Mouse (Mus musculus) hindbrain, embryonic 13.5 days (tissue): ENCODE measurements around the gene Mterf2. TPM values are rescaled to one million over a fixed set of nuclear protein-coding genes. Genes with fewer than 3 reads are reported as not detected.

Experiments used
- ATAC-seq: fragments of 200-750 bp; cut with Nextera tagmentation; 2 replicates; pipeline ENCODE4 v1.8.0; 2017; ENCODE audit warnings: moderate TSS enrichment; ENCODE audit not compliant: low FRiP score
- H3K27ac ChIP-seq: fragments of 300-500 bp; sonication (generic); 2 replicates; pipeline ENCODE4 v1.5.1; 2015; ENCODE audit warnings: inconsistent platforms, mild to moderate bottlenecking, moderate library complexity
- H3K27me3 ChIP-seq: fragments of 300-500 bp; sonication (generic); 2 replicates; pipeline ENCODE4 v1.6.1; 2015; ENCODE audit warnings: mild to moderate bottlenecking, inconsistent platforms
- H3K36me3 ChIP-seq: fragments of 300-500 bp; sonication (generic); 2 replicates; pipeline ENCODE4 v1.6.1; 2015; ENCODE audit warnings: mild to moderate bottlenecking, inconsistent platforms
- H3K4me1 ChIP-seq: fragments of 300-500 bp; sonication (generic); replicated peaks from 2 replicates; pipeline ENCODE4 v1.6.1; 2015; ENCODE audit warnings: inconsistent platforms
- H3K4me2 ChIP-seq: fragments of 300-500 bp; sonication (generic); 2 replicates; pipeline ENCODE4 v1.6.1; 2015; ENCODE audit warnings: inconsistent platforms, mild to moderate bottlenecking, moderate library complexity
- H3K4me3 ChIP-seq: fragments of 300-500 bp; sonication (generic); 2 replicates; pipeline ENCODE4 v1.5.1; 2015; ENCODE audit warnings: mild to moderate bottlenecking, inconsistent platforms
- H3K9ac ChIP-seq: fragments of 300-500 bp; sonication (generic); 2 replicates; pipeline ENCODE4 v1.6.1; 2015; ENCODE audit warnings: mild to moderate bottlenecking, inconsistent platforms
- H3K9me3 ChIP-seq: fragments of 300-500 bp; sonication (generic); 2 replicates; pipeline ENCODE4 v1.6.1; 2016; ENCODE audit warnings: inconsistent platforms
- WGBS: fragments of 180-500 bp; shearing (Covaris S2); methylation state at CpG from one replicate; pipeline ENCODE4 v1.1.7; 2015; 5-methylcytosine and 5-hydroxymethylcytosine counted together
- polyA plus RNA-seq: library from polyadenylated mRNA; unstranded; fragments of >200 nt; fragmentation: Nextera tagmentation; extraction: Ambion mirVana; gene quantifications from 2 replicates; pipeline ENCODE4 v1.2.1, GENCODE M21; 2015

Gene Mterf2
- polyA plus RNA-seq = 34.3 and 38.5 TPM in 2 replicates

DNA sequence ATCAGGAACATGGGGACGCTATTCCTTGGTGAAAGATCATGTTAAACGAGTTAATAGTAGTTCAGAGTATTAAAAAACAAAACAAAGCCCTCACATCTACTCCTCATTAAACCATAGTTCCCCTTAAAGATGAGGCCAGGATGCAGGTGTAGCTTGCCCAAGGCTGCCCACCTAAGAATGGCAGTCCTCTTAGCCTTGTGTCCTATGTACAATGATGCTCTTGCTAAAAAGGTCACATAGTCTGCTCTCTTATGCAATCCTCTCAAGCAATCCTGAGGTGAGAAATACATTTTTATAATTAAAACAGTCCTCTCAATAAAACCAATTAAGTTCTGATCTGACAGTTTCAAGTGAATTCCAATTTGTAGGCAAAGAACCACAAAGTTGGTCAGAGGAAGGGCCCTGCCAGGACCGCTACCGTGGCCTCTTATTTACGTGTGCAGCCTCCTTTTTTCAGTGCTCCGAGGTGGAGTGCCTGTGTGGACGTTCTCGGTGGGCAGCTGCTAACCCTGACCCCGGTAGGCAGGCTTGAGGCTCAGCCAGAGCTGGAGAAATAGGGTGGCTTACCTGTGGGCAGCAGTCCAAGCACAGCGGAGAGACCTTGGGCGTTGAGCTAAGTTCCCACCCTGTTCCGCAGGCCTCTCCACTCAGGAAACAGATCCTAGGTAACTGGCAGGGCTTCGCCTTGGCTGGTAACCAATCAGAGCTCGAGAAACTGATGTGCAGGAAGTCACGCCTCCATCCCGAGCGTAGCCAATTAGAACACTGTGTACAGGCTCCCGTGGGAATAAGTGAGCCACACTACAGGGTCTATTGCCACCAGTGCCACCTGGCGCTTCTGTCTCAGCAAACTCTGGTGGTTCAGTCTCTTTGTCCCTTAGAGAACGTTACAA lies at the start of gene Mterf2:
Gene Mterf2 (minus strand): TSS at position 633 of the 893 bp plus-strand sequence.
- WGBS = 9% methylated on average over 20 of the region's 20 CpGs
- peaks cover 20% of the 10 kb centered on the region for H3K4me1 ChIP-seq
- H3K36me3 ChIP-seq = peaks cover 22% of the 10 kb centered on the region
- no peaks in the 10 kb centered on the region for H3K9me3 ChIP-seq
- peak within 1 kb of the TSS; percentile 76 for H3K4me2 ChIP-seq
- peak; percentile 100 for ATAC-seq
- peak within 1 kb of the TSS; percentile 68 for H3K4me3 ChIP-seq
- no peaks in the 10 kb centered on the region for H3K27me3 ChIP-seq
- peak within 1 kb of the TSS; percentile 69 for H3K27ac ChIP-seq
- H3K9ac ChIP-seq = peak within 1 kb of the TSS; percentile 81

DNA sequence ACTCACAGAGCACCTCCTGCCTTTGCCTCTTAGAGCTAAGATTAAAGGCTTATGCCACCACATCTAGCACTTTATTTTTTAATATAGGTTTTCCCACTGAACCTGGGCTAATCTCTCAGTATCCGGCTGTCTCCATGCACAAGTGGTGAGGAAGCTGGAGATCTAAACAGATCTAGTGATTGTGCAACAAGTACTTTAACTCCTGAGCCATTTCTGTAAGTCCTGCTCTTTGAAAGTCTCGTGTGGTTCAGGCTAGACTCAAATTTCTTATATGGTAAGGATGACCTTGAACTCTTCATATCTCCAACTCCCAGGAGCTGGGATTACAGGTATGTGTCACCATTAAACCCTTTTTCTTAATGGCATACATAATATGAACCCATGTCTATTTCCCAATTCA lies 48.8 kb upstream of the Mterf2 start:
- no peaks in the 10 kb centered on the region for H3K27me3 ChIP-seq
- H3K36me3 ChIP-seq = no peaks in the 10 kb centered on the region
- H3K9ac ChIP-seq = no peak overlapping the region
- no peaks in the 10 kb centered on the region for H3K9me3 ChIP-seq
- H3K4me2 ChIP-seq = no peak overlapping the region
- ATAC-seq = no peak
- WGBS = 75% methylated on average over 2 of the region's 2 CpGs
- H3K4me3 ChIP-seq = no peak overlapping the region
- H3K4me1 ChIP-seq = no peaks in the 10 kb centered on the region
- H3K27ac ChIP-seq = no peak overlapping the region

DNA sequence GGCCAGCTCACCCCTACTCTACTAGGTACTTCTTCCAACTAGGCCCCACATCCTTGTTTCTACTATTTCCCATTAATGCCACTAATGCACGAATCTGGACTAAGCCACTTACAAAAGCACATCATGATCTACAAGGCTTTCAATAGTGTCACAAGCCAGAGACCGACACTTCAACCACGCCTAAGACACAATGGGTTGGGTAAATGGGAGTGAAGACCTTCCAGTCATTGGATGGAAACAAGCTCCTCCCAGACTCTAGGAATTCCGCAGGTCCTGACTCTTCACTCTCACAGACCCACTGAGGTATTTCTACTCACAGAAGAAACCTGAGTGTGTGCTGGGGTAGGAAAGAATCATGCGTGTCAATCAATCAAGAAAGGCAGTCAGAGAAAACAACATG lies 37.5 kb upstream of the Mterf2 start:
- Histone ChIP-seq H3K4me1 (no peaks in the 10 kb centered on the region), H3K36me3 (no peaks in the 10 kb centered on the region), H3K9ac (no peak overlapping the region), H3K27me3 (no peaks in the 10 kb centered on the region), H3K27ac (no peak overlapping the region), H3K9me3 (no peaks in the 10 kb centered on the region), H3K4me3 (no peak overlapping the region), H3K4me2 (no peak overlapping the region)
- no peak for ATAC-seq
- WGBS = 88% methylated on average over 5 of the region's 5 CpGs

DNA sequence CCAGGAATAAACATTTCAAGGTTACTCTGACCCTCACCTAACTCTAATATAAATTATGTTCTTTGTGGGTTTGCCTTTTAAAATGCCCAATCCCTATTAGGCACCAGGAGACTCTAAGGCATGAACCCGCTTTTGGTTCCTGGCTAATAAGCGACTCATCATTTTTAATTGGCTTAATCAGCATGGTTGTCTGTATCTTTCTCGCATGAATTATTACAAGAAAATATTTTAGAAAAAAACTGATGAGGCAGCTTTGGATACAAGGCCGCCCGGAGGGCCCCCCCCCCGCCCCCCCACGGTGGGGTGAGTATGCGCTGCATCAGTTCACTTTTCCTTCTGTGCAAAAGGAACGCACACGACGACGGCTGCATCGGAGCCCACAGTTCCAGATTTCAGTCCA lies 37.0 kb upstream of the Mterf2 start:
- H3K9ac ChIP-seq = no peak overlapping the region
- no peak for ATAC-seq
- H3K4me3 ChIP-seq = no peak overlapping the region
- no peak overlapping the region for H3K27ac ChIP-seq
- 89% methylated on average over 13 of the region's 13 CpGs for WGBS
- H3K9me3 ChIP-seq = no peaks in the 10 kb centered on the region
- H3K27me3 ChIP-seq = no peaks in the 10 kb centered on the region
- H3K4me2 ChIP-seq = no peak overlapping the region
- H3K36me3 ChIP-seq = no peaks in the 10 kb centered on the region
- H3K4me1 ChIP-seq = no peaks in the 10 kb centered on the region

DNA sequence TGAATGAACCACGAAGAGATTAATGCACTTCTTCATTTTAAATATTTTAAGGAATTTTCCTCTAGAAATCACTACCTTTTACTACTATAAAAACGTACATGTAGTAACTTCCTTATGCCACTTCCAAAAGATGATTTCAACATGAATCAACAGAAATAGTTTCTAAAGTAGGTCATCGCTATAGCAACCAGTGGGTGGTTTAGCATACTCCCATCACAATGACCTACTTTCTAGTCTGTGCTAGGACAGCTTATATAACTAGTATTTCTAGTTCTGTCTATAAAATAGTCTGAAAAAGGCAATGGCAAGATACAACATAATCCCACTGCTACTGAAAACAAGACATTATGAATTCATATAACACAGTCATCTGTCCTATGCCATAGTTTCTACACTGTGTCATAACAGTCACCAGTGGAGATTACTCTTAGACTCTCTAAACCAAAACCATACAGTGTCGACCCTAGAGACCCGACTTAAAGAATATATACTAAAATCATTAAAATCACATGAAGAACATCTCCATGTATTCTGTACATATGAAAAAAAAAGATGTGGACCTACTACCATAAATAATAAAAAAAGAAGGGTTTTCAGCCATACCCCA lies 34.0 kb upstream of the Mterf2 start:
- H3K27ac ChIP-seq = no peak overlapping the region
- no peaks in the 10 kb centered on the region for H3K9me3 ChIP-seq
- H3K36me3 ChIP-seq = no peaks in the 10 kb centered on the region
- H3K4me3 ChIP-seq = no peak overlapping the region
- no peak overlapping the region for H3K4me2 ChIP-seq
- 70% methylated on average over 5 of the region's 5 CpGs for WGBS
- no peaks in the 10 kb centered on the region for H3K4me1 ChIP-seq
- ATAC-seq = no peak
- no peaks in the 10 kb centered on the region for H3K27me3 ChIP-seq
- H3K9ac ChIP-seq = no peak overlapping the region

DNA sequence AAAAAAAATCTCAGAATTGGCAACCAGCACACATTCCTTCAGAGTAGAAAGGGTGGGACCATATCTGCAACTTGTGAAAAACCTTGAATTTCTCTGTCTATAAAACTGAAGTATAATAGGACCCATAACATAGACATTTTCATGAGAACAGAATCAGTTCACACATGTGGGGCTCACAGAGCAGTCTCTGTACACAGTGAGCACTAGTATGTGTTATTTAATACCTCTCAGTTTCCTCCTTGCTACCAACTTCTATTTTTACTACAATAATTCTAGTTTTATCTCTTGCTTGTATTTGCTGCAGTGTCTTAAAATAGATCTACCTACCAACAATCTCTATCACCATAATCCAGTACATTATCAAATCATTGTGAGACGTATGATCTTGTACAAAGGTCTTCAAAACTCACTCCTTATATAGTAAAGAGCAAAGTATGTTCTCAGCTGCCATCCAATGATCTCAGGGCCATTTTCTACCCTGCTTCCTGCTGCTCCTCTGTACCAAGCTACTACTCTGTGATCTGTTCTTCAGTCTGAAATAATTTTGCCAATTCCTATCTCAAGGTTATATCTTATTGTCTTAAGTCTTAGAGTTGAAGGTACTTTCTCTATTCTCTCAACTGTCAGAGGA lies 32.3 kb upstream of the Mterf2 start:
- Histone ChIP-seq H3K27me3 (no peaks in the 10 kb centered on the region), H3K4me1 (no peaks in the 10 kb centered on the region), H3K4me3 (no peak overlapping the region), H3K36me3 (no peaks in the 10 kb centered on the region), H3K27ac (no peak overlapping the region), H3K4me2 (no peak overlapping the region), H3K9ac (no peak overlapping the region), H3K9me3 (no peaks in the 10 kb centered on the region)
- 96% methylated on average over 1 of the region's 1 CpGs for WGBS
- no peak for ATAC-seq

DNA sequence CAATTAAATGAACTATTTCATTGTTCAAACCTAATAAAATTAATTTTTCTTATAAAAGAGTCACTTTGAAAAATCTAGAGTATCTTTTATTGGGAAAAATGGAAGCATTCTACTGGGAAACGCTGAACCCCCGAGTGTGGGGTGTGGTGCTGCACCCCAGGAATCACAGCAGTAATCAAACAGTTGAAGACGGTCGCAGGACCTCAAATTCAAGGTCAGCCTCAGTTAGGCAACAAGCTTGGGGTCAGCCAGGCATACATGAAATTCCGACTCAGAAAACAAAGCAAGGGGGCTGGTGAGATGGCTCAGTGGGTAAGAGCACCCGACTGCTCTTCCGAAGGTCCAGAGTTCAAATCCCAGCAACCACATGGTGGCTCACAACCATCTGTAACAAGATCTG lies 29.6 kb upstream of the Mterf2 start:
- Histone ChIP-seq H3K9me3 (no peaks in the 10 kb centered on the region), H3K9ac (no peak overlapping the region), H3K36me3 (no peaks in the 10 kb centered on the region), H3K4me2 (no peak overlapping the region), H3K4me1 (no peaks in the 10 kb centered on the region), H3K27me3 (no peaks in the 10 kb centered on the region), H3K4me3 (no peak overlapping the region), H3K27ac (no peak overlapping the region)
- no peak for ATAC-seq
- WGBS = 92% methylated on average over 7 of the region's 7 CpGs

DNA sequence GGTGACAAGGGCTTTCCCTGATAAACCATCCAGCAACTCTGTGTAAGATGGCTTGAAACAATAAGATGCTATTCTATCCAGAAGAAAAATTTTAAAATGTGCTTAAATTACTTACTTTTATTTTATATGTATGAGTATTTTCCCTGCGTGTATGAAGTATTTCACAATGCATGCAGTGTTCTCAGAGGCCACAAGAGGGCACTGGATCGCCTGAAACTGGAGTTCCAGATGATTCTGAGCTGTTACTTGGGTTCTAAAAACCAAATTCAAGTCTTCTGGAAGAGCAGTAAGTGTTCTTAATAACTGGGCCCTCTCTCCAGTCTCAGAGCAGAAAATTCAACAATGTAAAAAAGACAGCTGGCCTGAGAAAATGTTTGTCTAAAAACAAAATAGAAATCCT lies 26.4 kb upstream of the Mterf2 start:
- no peak overlapping the region for H3K9ac ChIP-seq
- no peak overlapping the region for H3K4me3 ChIP-seq
- H3K27me3 ChIP-seq = no peaks in the 10 kb centered on the region
- H3K36me3 ChIP-seq = peaks cover 5% of the 10 kb centered on the region; the same call in 1 of the 2 replicates
- ATAC-seq = no peak
- H3K4me1 ChIP-seq = no peaks in the 10 kb centered on the region
- no peak overlapping the region for H3K4me2 ChIP-seq
- 15% methylated on average over 2 of the region's 2 CpGs for WGBS
- no peak overlapping the region for H3K27ac ChIP-seq
- H3K9me3 ChIP-seq = no peaks in the 10 kb centered on the region

DNA sequence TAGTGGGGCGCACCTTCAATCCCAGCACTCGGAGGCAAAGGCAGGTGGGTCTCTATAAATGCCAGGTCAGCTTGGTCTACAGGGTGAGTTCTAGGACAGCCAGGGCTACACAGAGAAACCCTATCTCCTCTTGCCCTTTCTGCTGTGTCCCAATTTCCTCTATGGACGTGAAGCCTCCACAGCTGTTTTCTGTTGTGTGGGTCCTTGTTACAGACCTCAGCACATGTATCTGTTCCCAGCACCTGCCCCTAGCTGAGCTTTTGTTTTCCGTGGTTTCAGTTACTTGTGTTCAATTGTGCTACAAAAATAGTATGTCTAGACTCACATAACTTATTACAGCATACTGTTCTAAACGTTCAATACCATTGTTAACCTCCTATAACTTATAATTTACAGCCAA lies 21.4 kb upstream of the Mterf2 start:
- peaks cover 27% of the 10 kb centered on the region for H3K36me3 ChIP-seq
- H3K27me3 ChIP-seq = no peaks in the 10 kb centered on the region
- H3K4me3 ChIP-seq = no peak overlapping the region
- no peak for ATAC-seq
- no peak overlapping the region for H3K4me2 ChIP-seq
- no peaks in the 10 kb centered on the region for H3K4me1 ChIP-seq
- H3K9me3 ChIP-seq = no peaks in the 10 kb centered on the region
- no peak overlapping the region for H3K9ac ChIP-seq
- H3K27ac ChIP-seq = no peak overlapping the region
- 86% methylated on average over 5 of the region's 5 CpGs for WGBS

DNA sequence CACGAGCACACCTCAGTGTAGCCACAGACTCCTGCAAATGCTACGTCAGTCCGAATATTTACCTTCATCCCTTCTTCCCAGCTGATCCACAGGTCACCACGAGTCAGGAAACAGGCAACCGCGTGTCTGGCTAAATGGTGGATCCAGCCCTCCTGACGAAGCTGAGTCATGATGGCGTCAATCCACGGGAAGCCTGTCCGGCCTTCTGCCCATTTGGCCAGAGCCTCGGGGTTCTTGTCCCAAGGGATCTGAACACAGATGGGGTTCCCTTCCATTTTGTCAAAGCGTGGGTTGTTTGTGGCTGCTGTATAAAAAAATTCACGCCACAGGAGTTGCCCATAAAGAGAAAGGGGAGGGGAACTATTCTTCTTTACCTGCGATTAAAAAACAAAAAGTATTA lies 18.5 kb upstream of the Mterf2 start:
- peaks cover 54% of the 10 kb centered on the region for H3K36me3 ChIP-seq
- no peak for ATAC-seq
- H3K9me3 ChIP-seq = no peaks in the 10 kb centered on the region
- WGBS = 86% methylated on average over 14 of the region's 14 CpGs
- no peak overlapping the region for H3K27ac ChIP-seq
- H3K9ac ChIP-seq = no peak overlapping the region
- no peak overlapping the region for H3K4me3 ChIP-seq
- H3K27me3 ChIP-seq = no peaks in the 10 kb centered on the region
- H3K4me1 ChIP-seq = no peaks in the 10 kb centered on the region
- H3K4me2 ChIP-seq = no peak overlapping the region

DNA sequence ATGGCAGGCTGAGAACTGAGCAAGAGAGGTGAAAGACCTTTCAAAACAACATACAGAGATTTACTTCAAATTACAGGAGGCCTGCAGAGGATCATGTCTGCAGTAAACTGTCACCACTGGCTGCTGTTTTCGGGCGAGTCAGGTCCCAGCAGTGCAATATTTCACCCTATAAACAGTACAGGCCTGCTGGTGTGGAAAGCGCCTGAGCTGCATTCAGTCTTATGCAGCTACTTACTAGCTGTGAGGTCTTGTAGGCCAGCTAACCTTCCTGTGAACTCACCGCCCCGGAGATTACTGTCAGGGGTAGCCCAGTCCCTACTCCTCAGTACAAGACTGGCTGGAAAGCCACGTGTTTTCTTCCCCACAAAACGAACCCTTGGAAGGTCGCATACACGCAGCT lies 13.6 kb upstream of the Mterf2 start:
- Histone ChIP-seq H3K4me1 (no peaks in the 10 kb centered on the region), H3K36me3 (peaks cover 56% of the 10 kb centered on the region), H3K4me2 (no peak overlapping the region), H3K27ac (no peak overlapping the region), H3K27me3 (no peaks in the 10 kb centered on the region), H3K9ac (no peak overlapping the region), H3K9me3 (no peaks in the 10 kb centered on the region), H3K4me3 (no peak overlapping the region)
- ATAC-seq = no peak
- WGBS = 86% methylated on average over 9 of the region's 9 CpGs

DNA sequence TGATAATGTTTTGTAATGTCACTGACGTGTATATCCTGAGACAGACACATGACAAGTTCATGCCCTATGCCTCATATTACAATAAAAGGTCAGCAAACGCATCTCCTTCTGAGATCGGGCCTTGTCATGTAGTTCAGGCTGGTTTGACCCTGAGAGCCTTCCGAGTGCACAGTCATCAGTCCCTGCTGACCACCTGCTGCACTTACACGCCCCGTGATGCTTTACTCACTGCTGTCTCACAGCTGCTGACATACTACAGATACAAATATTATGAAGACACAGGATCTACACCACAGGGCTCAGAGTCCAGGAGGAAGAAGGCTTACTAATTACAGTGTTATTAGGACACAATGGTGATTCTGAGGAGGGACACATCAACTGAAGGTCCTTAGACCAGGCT lies 8.7 kb upstream of the Mterf2 start:
- Histone ChIP-seq H3K4me2 (no peak overlapping the region), H3K9me3 (no peaks in the 10 kb centered on the region), H3K27ac (no peak overlapping the region), H3K36me3 (peaks cover 31% of the 10 kb centered on the region), H3K4me1 (no peaks in the 10 kb centered on the region), H3K9ac (no peak overlapping the region), H3K27me3 (no peaks in the 10 kb centered on the region), H3K4me3 (no peak overlapping the region)
- ATAC-seq = no peak
- 89% methylated on average over 6 of the region's 6 CpGs for WGBS
